ENCODE assay signal across 12 mouse cellular contexts in genomic region chr11:88558731-88559130, GRCm38 (mm10).
DNase-seq lines count a peak whose midpoint lies in the region; ATAC-seq lines count a peak whose summit lies in the region.
"Had no signal": no experiment of that assay in that cellular context is flagged by ENCODE, and none has a peak within 500 bp of the region (broad histone marks: within the 10 kb centered on the region; RNA-seq: fewer than 3 reads in every experiment).

No protein-coding gene starts in this region.

- no peaks in the 10 kb centered on the region for H3K36me3 ChIP-seq in heart, embryonic 11.5 days (ENCODE audit: control insufficient read depth, insufficient read depth, low read length)
- H3K36me3 ChIP-seq in lung, embryonic 16.5 days (ENCODE audit: control insufficient read depth, insufficient read depth, low read length), result no peaks in the 10 kb centered on the region
- no peaks in the 10 kb centered on the region for H3K36me3 ChIP-seq in embryonic facial prominence, embryonic 15.5 days
- H3K36me3 ChIP-seq in neural tube, embryonic 13.5 days, result no peaks in the 10 kb centered on the region
- H3K36me3 ChIP-seq: midbrain, embryonic 12.5 days had no signal

- no peak for ATAC-seq in heart, embryonic 11.5 days (replicated peaks; ENCODE audit: insufficient number of reproducible peaks, low FRiP score, low TSS enrichment)
- ATAC-seq in lung, embryonic 16.5 days (ENCODE audit: low read depth), result no peak
- ATAC-seq in embryonic facial prominence, embryonic 15.5 days (ENCODE audit: insufficient number of reproducible peaks, low FRiP score, low TSS enrichment, low read depth), result no peak
- no peak for ATAC-seq in neural tube, embryonic 13.5 days (ENCODE audit: low read depth)
- ATAC-seq: activated CD4-positive, CD25-positive, alpha-beta regulatory T cell, adult 4 months had no signal

- DNase-seq in heart, adult 8-10 months (ENCODE audit: low spot score), result no peak
- DNase-seq in lung, postnatal 4 days, result no peak
- no peak for DNase-seq in embryo, embryonic 9.5 days (ENCODE audit: extremely low spot score)
- no peak for DNase-seq in yolk sac, embryonic 10.5 days (ENCODE audit: low spot score)
- DNase-seq: cerebellum, adult 9-10 months; retina, postnatal 1 day had no signal

- peak overlapping the region; percentile 24; the same call in 1 of the 2 replicates for H3K9ac ChIP-seq in heart, embryonic 11.5 days (ENCODE audit: low read depth, low read length)
- H3K9ac ChIP-seq in lung, embryonic 16.5 days (ENCODE audit: low read length), result no peak overlapping the region
- no peak overlapping the region for H3K9ac ChIP-seq in embryonic facial prominence, embryonic 15.5 days
- no peak overlapping the region for H3K9ac ChIP-seq in neural tube, embryonic 13.5 days
- H3K9ac ChIP-seq: midbrain, embryonic 12.5 days had no signal

- H3K4me3 ChIP-seq in heart, embryonic 11.5 days (ENCODE audit: low read depth, low read length), result no peak overlapping the region
- H3K4me3 ChIP-seq in lung, embryonic 16.5 days (ENCODE audit: low read length), result no peak overlapping the region
- H3K4me3 ChIP-seq in embryonic facial prominence, embryonic 15.5 days (replicated peaks), result no peak overlapping the region
- no peak overlapping the region for H3K4me3 ChIP-seq in neural tube, embryonic 13.5 days
- H3K4me3 ChIP-seq: midbrain, embryonic 12.5 days had no signal

- H3K27me3 ChIP-seq in heart, embryonic 11.5 days (ENCODE audit: control insufficient read depth, insufficient read depth, low read length), result no peaks in the 10 kb centered on the region
- no peaks in the 10 kb centered on the region for H3K27me3 ChIP-seq in lung, embryonic 16.5 days (ENCODE audit: control insufficient read depth, insufficient read depth, low read depth, low read length)
- H3K27me3 ChIP-seq in embryonic facial prominence, embryonic 15.5 days, result no peaks in the 10 kb centered on the region
- H3K27me3 ChIP-seq in neural tube, embryonic 13.5 days, result no peaks in the 10 kb centered on the region
- H3K27me3 ChIP-seq: midbrain, embryonic 12.5 days had no signal

- peaks cover 89% of the 10 kb centered on the region for H3K4me1 ChIP-seq in heart, embryonic 11.5 days (ENCODE audit: control insufficient read depth, insufficient read depth, low read length)
- H3K4me1 ChIP-seq in lung, embryonic 16.5 days (replicated peaks; ENCODE audit: control insufficient read depth, insufficient read depth, low read length), result peaks cover 54% of the 10 kb centered on the region
- H3K4me1 ChIP-seq in embryonic facial prominence, embryonic 15.5 days, result peaks cover 67% of the 10 kb centered on the region
- peaks cover 84% of the 10 kb centered on the region for H3K4me1 ChIP-seq in neural tube, embryonic 13.5 days (replicated peaks)

- no peak overlapping the region for H3K4me2 ChIP-seq in heart, embryonic 11.5 days
- H3K4me2 ChIP-seq in lung, embryonic 16.5 days (ENCODE audit: low read depth, low read length), result no peak overlapping the region
- no peak overlapping the region for H3K4me2 ChIP-seq in embryonic facial prominence, embryonic 15.5 days (replicated peaks)
- H3K4me2 ChIP-seq in neural tube, embryonic 13.5 days, result no peak overlapping the region
- H3K4me2 ChIP-seq: midbrain, embryonic 12.5 days had no signal

- 0 out of 2 replicates have a peak overlapping the region, but pooled peaks have one; percentile 3 for H3K27ac ChIP-seq in heart, embryonic 11.5 days (ENCODE audit: low read depth, low read length)
- H3K27ac ChIP-seq in lung, embryonic 16.5 days (ENCODE audit: low read length), result peak overlapping the region; percentile 17
- H3K27ac ChIP-seq in embryonic facial prominence, embryonic 15.5 days (replicated peaks), result peak overlapping the region; percentile 44; the same call in 1 of the 2 replicates
- peak overlapping the region; percentile 46; the same call in 1 of the 2 replicates for H3K27ac ChIP-seq in neural tube, embryonic 13.5 days (replicated peaks)

- WGBS in heart, embryonic 11.5 days (ENCODE audit: insufficient replicate concordance), result 82% methylated on average over 4 of the region's 4 CpGs
- WGBS in lung, embryonic 16.5 days, result 66% methylated on average over 4 of the region's 4 CpGs
- WGBS in embryonic facial prominence, embryonic 15.5 days, result 86% methylated on average over 4 of the region's 4 CpGs
- WGBS in neural tube, embryonic 13.5 days, result 79% methylated on average over 4 of the region's 4 CpGs

- H3K9me3 ChIP-seq in heart, embryonic 11.5 days (replicated peaks; ENCODE audit: control insufficient read depth, low read length), result no peaks in the 10 kb centered on the region
- H3K9me3 ChIP-seq in lung, embryonic 16.5 days (ENCODE audit: control insufficient read depth, low read length), result no peaks in the 10 kb centered on the region
- H3K9me3 ChIP-seq in embryonic facial prominence, embryonic 15.5 days (replicated peaks), result no peaks in the 10 kb centered on the region
- no peaks in the 10 kb centered on the region for H3K9me3 ChIP-seq in neural tube, embryonic 13.5 days
- H3K9me3 ChIP-seq: midbrain, embryonic 12.5 days had no signal
